Mouse (Mus musculus): ENCODE results near the gene Lce6a. TPM values are rescaled to one million over a fixed set of nuclear protein-coding genes. Genes with fewer than 3 reads are reported as not detected.

The Lce6a gene
- not detected for total RNA-seq (2023)

GRCm38 (mm10) chr3:92621560-92621959 is at the start of gene Lce6a:
TSS of gene Lce6a (minus strand) at chr3:92621660.

GRCm38 (mm10) chr3:92670215-92670614 is 48.8 kb upstream of the Lce6a start, which contains the start of gene Lce1a2:
TSS of gene Lce1a2 (minus strand) at chr3:92670315.

DNA sequence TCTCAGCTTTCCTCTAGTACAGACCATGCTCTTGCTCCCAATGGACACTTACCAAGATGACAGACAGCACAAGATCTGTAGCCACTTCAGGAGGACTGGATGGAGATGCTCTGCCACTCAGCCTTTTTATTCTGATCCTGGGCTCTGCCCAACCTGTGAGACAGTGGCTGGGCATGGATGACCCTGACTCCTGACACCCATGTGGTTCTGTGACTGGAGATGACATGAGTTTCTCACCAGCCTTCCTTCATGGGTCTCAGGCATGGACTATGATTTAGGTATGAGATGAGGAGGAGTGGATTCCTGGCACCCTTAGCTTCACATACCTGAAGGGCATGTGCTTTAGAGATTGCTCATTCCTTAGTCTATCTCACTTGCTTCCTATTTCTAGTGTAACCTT is 35.4 kb upstream of the Lce6a start, which contains the start of gene Lce1b:
Lce1b (minus strand) TSS at position 101 of the 400 bp plus-strand sequence.

GRCm38 (mm10) chr3:92648207-92648606 is 26.7 kb upstream of the Lce6a start, which contains the start of gene Lce1a1:
TSS of gene Lce1a1 (minus strand) at chr3:92648307.

GRCm38 (mm10) chr3:92607392-92607791 is 14.1 kb downstream of the Lce6a start, which contains the start of gene 2210017I01Rik:
TSS of gene 2210017I01Rik (minus strand) at chr3:92607492.

DNA sequence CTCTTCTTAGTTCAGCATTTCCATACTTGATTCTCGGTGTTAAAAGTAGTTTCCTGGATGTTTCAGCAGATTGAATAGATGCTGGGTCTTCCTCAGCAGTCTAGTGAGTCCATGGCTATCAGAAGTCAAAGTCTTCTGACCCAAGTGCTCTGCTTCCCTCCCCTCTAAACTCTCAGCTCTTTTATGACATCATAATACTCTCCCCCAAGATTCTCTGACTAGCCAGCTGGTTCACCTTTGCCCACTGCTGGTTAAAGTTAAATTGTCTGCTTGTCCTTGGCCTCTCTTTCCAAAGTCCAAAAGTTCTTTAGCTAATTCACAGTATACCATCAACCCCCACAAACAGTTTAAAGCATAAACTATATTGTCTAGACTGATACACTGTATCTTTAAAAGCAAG is 32.6 kb downstream of the Lce6a start, which contains the start of gene Smcp:
Smcp (minus strand) TSS at position 140 of the 400 bp plus-strand sequence.

GRCm38 (mm10) chr3:92573449-92574041 is 47.9 kb downstream of the Lce6a start, which contains the start of gene Ivl:
TSS of gene Ivl (minus strand) at chr3:92573735.

Other genes with a start within 250 kb of the Lce6a start
- gene Sprr2h, start 236.0 kb downstream of the Lce6a start, total RNA-seq (2023), result not detected
- not detected for gene Sprr2i, start 213.7 kb downstream of the Lce6a start, total RNA-seq (2023)
- not detected for gene Sprr2j-ps, start 203.6 kb downstream of the Lce6a start, total RNA-seq (2023)
- gene Gm9774, start 192.2 kb downstream of the Lce6a start, total RNA-seq (2023), result 1.4 TPM
- not detected for gene Sprr2k, start 189.1 kb downstream of the Lce6a start, total RNA-seq (2023)
- gene Sprr1b, start 182.9 kb downstream of the Lce6a start, total RNA-seq (2023), result not detected
- not detected for gene Sprr3, start 162.9 kb downstream of the Lce6a start, total RNA-seq (2023)
- not detected for gene Sprr1a, start 135.8 kb downstream of the Lce6a start, total RNA-seq (2023)
- gene Sprr4, start 121.2 kb downstream of the Lce6a start, total RNA-seq (2023), result not detected
- gene 2310046K23Rik, start 87.1 kb downstream of the Lce6a start, total RNA-seq (2023), result not detected
- gene Ivl, start 47.9 kb downstream of the Lce6a start, total RNA-seq (2023), result not detected
- not detected for gene Smcp, start 32.7 kb downstream of the Lce6a start, total RNA-seq (2023)
- not detected for gene 2210017I01Rik, start 14.2 kb downstream of the Lce6a start, total RNA-seq (2023)
- not detected for gene Lce1a1, start 26.6 kb upstream of the Lce6a start, total RNA-seq (2023)
- not detected for gene Lce1b, start 35.3 kb upstream of the Lce6a start, total RNA-seq (2023)
- not detected for gene Lce1a2, start 48.7 kb upstream of the Lce6a start, total RNA-seq (2023)
- not detected for gene Lce1c, start 57.6 kb upstream of the Lce6a start, total RNA-seq (2023)
- gene Lce1d, start 65.5 kb upstream of the Lce6a start, total RNA-seq (2023), result not detected
- not detected for gene Lce1e, start 87.4 kb upstream of the Lce6a start, total RNA-seq (2023)
- gene Lce1f, start 98.7 kb upstream of the Lce6a start, total RNA-seq (2023), result not detected
- gene Gm38119, start 117.4 kb upstream of the Lce6a start, total RNA-seq (2023), result not detected
- gene Lce1g, start 130.7 kb upstream of the Lce6a start, total RNA-seq (2023), result not detected
- not detected for gene Lce1h, start 143.4 kb upstream of the Lce6a start, total RNA-seq (2023)
- gene Lce1i, start 157.2 kb upstream of the Lce6a start, total RNA-seq (2023), result not detected
- not detected for gene Lce1j, start 168.9 kb upstream of the Lce6a start, total RNA-seq (2023)
- not detected for gene Lce1k, start 186.2 kb upstream of the Lce6a start, total RNA-seq (2023)
- gene Kprp, start 205.6 kb upstream of the Lce6a start, total RNA-seq (2023), result not detected
- gene Lce1l, start 229.6 kb upstream of the Lce6a start, total RNA-seq (2023), result not detected
- gene 2310050C09Rik, start 248.6 kb upstream of the Lce6a start, total RNA-seq (2023), result not detected